Mouse (Mus musculus) brain, embryonic 14.5 days (tissue): ENCODE data around the gene Lrrc18.

Experiments
- CTCF ChIP-seq: fragments of 200-500 bp; IDR thresholded peaks from 2 replicates; pipeline ENCODE4 v1.5.1; 2012; ENCODE audit warnings: inconsistent platforms, mild to moderate bottlenecking, moderate library complexity, borderline replicate concordance; ENCODE audit not compliant: insufficient read depth, insufficient read length; ENCODE audit errors: extremely low read depth
- POLR2A ChIP-seq: fragments of 200-500 bp; IDR thresholded peaks from 2 replicates; pipeline ENCODE4 v1.6.1; 2012; ENCODE audit warnings: mild to moderate bottlenecking, inconsistent platforms, borderline replicate concordance; ENCODE audit not compliant: poor library complexity, insufficient read depth, insufficient read length, severe bottlenecking; ENCODE audit errors: extremely low read depth

DNA sequence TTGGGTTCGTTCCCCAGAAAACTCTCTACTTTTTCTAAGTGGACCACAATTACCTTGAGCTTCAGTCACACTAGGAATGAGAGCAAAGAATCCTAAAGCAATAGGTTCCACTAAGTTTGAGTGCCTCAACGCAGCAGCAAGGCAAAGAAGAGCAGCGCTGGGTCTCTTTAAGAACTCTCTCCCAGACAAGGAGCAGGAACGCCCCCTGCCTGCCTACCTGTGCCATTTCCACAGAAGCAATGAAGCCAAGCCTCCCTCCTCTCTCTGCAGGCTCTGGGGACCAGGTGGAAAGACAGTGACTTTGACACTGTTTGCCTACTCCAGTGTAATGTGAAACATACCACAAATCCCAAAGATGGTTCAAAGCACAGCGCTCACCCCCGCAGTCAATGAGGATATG is 42.2 kb downstream of the Lrrc18 start:
- no peak for TF ChIP-seq POLR2A
- peak; percentile 70 for TF ChIP-seq CTCF
